Mouse (Mus musculus) adipocyte (in vitro differentiated cells): ENCODE results near the gene Snx4.
"Not testable (repeated sequence)": the region's sequence is repeated elsewhere in the genome, so short reads cannot be mapped to it uniquely, and the experiment has no call there.

Source experiments
- DNase-seq: peaks from one replicate; pipeline ENCODE4 v3.0.0-alpha.2; 2016; ENCODE audit warnings: low spot score

Gene Snx4

DNA sequence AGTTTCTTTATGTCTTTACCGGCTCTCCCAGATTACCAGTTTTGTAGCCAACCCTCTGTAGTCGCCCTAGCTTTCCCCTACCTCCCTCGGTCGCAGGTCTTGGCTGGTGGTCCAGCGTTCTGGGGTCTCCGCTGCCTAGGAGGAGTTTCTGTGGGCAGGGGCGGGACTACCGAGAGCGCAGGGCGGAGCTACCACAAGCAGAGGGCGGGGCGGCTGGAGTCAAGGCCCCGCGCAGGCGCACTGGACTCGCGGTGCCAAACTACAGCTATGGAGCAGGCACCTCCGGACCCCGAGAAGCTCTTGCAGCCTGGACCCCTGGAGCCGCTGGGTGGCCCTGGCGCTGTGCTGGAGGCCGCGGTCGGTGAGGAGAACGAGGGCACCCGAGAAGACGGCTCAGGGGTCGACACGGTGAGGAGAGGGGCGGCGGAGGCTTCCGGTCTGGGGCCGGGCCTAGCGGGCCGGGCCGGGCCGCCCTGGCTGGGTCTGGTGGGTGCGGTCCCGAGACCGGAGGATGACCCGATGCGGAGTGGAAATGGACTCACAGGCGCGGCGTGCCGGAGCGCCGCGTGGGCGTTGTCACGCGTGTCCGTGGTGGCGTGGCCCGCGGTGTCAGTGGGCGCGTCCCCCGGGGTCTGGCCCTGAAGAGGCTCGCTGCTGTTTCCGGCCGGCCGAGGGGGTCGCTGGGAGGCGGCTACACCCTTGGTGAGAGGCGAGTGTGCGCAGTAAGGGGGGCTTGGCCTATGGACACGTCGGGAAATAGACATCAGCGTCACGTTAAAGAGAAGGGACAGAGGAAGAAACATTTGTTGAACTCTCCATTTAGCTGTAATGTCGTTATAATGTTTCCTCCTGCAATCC lies at the start of gene Snx4:
Gene Snx4 (plus strand): TSS at position 249 of the 858 bp plus-strand sequence.
- peak; percentile 95 for DNase-seq

- DNase-seq = no peak
Measured at GRCm38 (mm10) chr16:33210812-33211211, 40.4 kb upstream of the Snx4 start.

- no peak for DNase-seq
Measured at GRCm38 (mm10) chr16:33216313-33217003, 34.8 kb upstream of the Snx4 start.

- DNase-seq = not testable (repeated sequence)
Measured at GRCm38 (mm10) chr16:33217553-33218085, 33.6 kb upstream of the Snx4 start.

DNA sequence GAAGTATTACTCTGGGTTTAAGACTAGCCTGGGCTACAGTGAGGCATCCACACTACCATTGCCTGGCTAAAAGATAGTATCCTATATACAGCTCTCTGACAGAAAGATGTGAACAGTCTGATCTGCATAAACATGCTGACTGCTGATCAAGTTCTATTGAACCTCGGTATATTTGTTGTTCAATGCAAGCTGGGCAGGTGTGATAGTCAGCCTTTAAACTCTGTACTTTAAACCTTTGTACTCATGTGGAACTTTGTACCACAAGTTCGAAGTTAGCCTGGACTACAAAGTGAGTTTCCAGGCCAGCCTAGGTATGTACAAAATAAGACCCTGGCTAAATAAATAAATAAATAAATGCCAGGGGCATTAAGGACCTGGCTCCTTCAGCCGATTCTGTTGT lies 28.8 kb upstream of the Snx4 start:
- DNase-seq = no peak

DNA sequence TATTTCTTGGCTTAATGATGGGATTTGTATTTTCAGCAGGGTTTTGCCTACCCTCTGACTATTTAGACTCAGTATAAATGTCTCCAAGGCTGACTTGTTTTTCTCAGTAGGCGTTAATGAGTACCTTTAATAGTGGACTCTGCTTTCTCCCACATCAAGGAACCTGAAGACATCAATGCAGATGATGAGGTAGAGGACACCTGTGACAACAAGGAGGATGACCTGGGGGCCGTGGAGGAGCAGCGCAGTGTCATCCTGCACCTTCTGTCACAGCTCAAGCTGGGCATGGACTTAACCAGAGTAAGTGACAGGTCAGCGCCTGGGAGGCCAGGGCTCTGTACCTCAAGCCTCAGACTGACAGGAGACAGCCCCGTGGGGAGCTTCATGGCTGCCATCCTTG lies 26.9 kb upstream of the Snx4 start:
- DNase-seq = no peak

DNA sequence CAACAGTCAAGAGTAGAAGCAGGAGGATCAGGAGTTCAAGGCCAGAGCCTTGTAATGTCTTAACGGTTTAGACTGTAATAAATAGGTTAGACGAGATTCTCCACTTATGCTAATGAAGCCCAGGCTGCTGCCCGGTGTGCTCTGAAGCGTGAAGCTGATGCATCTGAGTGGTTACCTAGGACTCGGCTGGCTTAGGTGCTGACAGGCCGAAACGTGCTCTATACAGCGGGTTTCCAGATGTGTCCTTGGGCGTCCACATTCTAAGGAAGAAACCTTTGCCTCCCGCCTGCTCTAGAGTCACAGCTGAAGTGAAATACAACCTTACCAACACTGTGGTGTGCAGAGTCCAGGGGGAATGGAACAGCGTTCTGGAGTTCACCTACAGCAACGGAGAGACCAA lies 17.1 kb upstream of the Snx4 start:
- no peak for DNase-seq

- no peak for DNase-seq
Measured at GRCm38 (mm10) chr16:33236151-33236550, 15.1 kb upstream of the Snx4 start.

DNA sequence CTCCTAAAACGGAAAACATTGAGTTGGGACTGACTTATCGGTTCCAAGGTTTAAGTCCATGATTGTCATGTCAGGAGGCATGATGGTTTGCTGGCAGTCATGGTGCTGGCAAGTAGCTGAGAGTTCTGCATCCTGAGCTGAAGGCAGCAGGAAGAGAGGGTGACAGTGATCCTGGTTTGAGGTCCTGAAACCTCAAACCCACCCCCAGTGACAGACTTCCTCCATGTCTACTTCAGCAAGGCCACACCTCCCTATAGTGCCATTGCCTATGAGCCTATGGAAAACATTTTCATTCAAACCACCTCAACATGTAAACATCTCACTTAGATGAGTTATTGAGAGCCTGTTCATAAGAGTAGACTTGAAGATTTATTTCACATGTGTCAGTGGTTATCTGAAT lies 11.9 kb upstream of the Snx4 start:
- DNase-seq = no peak

GRCm38 (mm10) chr16:33242046-33242445 lies 9.2 kb upstream of the Snx4 start:
- no peak for DNase-seq

GRCm38 (mm10) chr16:33244136-33244691 lies 7.0 kb upstream of the Snx4 start:
- peak; percentile 27 for DNase-seq

DNA sequence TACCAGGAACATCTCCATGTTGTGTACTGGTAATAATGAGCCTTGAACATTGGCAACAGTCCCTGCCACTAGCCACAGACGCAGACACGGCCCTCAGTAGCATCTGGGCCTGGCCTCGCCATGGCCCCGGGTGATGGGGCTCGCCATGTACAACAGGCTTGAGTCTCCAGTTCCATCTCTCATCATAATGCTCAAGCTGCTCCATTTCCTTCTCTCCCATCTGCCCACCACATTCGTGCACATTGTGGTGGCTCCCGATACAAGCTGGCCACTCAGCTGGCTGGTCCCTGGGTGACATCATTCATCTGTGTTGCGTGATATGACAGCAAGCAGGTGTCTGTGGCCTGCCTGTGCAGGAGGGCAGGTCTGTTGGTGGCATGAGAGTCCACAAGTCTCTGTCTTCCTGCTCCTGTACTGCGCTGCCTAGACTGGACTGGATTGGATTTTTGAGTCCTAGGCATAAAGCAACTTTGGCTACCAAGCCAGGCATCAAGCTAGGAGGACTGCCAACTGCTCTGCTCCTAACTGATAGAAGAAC lies 6.2 kb upstream of the Snx4 start:
- no peak for DNase-seq

GRCm38 (mm10) chr16:33246526-33246925 lies 4.7 kb upstream of the Snx4 start:
- DNase-seq = no peak

GRCm38 (mm10) chr16:33247006-33247405 lies 4.2 kb upstream of the Snx4 start:
- no peak for DNase-seq

- DNase-seq = peak; percentile 94
Measured at GRCm38 (mm10) chr16:33250651-33251120, 556 bp upstream of the Snx4 start.

- DNase-seq = no peak
Measured at GRCm38 (mm10) chr16:33255601-33256000, 4.4 kb downstream of the Snx4 start.

DNA sequence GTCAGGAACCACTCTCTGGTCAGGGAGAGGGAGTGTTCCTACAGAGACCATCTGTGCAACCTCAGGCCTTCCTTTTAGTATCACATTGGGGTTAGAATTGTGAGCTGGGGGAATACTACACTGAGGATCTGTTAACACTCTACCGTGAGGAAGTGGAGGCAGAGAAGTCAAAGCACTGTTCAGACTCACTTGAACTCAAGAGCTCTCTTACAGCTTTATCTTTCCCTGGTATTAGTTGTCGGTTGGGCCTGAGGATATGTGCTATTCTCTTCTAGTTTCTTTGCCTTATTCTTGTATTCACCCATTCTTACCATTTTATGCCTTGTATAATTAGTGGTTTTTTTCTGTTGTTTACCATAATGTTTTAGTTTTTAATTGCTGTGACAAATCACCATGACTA lies 7.3 kb downstream of the Snx4 start:
- DNase-seq = no peak

- DNase-seq = no peak
Measured at GRCm38 (mm10) chr16:33259824-33260223, 8.6 kb downstream of the Snx4 start.

GRCm38 (mm10) chr16:33260825-33261224 lies 9.6 kb downstream of the Snx4 start:
- no peak for DNase-seq

DNA sequence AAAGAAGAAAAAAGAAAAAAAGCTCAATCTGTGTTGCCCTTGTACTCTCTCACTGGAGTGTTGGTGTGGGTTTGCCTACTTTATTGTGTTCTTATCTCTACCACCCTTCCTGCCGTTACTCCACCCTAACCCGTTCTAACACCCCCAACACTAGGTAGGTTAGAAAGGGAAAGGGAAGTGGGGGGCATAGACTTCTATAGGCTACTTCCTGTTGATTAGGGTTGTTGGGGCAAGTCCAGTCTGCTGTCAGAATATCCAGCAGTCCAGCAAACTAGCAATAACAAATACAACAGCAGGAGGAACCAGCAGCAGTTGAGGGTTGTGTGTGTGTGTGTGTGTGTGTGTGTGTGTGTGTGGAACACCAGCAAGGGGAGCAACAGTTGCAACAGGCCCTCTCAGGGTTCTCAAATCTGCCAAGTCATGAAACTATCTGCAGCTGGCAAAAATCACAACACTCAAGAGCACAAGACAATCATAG lies 10.4 kb downstream of the Snx4 start:
- peak; percentile 59 for DNase-seq

DNA sequence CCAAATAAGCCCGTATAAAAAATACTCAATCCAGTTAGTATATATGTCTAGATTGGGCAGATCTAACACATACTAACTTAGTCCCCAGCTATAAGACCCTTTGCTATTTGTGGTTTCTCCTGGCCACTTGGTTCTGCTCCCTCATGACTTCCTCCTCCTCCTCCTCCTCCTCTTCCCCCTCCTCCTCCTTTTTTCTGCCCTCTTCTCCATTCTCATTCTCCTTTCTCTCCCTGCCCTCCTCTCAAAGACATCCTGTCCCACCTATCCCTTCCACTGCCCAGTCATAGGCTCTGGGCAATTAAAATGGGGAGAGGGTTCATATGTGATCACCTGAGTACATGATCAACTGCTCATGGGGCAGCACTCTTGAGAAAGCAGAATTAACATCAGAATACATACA lies 10.9 kb downstream of the Snx4 start:
- DNase-seq = no peak

GRCm38 (mm10) chr16:33267616-33268253 lies 16.5 kb downstream of the Snx4 start:
- DNase-seq = no peak
